Mouse (Mus musculus) telencephalon, adult 2 months (tissue): ENCODE measurements around the gene Mre11a.
A peak's percentile ranks its signal among the peaks of the same experiment; 100 is the strongest.

Experiments used
- DNase-seq: peaks from one replicate; pipeline ENCODE4 v3.0.0-alpha.2; 2011; ENCODE audit warnings: low read depth, low spot score

The Mre11a gene

DNA sequence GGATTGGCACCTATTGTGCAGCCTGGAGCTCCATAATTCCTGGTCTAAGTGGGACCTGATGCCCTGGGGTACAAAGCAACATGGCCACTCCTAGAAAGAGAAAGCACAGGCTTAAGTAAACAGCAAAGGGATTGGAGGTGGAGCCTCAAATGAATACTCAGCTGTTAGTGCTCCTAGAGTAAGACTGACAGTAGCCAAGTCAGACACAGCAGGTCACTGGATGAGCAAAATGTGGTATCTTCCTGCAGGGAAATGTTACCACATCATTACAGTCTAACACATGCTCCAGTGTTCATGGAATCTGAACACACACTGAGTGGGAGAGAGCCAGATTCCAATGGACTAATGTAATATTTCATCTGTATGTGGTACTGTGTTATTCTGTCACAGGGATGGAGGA is 36.9 kb downstream of the Mre11a start:
- DNase-seq, result no peak

DNA sequence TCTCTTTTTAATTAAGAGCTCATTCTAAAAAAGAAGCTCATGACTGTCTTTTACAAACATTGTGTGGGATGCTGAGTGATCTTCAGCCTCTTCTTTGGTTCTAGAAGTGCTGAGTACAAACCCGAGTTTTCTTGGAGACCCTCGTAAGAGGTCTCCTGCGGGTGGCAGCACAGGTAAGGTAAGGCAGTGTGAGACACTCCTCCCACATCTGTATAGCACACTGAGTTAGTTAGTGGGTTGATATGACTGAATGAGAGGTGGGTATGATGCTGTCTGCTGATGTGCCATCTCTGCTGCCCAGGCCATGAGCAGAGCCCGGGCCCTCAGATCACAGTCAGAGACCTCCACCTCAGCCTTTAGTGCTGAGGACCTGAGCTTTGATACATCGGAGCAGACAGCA is 40.4 kb downstream of the Mre11a start:
- DNase-seq, result no peak

DNA sequence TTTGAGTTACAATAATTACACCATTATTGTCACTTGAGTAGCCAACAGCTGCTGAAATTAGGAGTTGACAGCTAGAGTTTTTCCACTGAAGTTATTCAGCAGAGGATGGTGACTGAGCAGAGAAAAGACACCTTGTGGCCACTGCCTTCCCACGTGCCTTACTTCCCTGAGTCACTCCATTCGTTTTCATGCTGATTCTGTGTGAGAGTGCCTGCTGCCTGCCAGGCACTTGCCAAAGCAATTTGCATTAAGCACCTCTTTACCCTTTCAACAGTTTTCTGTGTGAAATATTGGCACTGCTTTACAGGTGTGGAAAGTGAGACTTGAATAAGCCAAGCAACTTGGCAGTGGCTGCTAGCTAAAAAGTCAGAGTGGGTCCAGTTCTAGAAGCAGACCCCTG is 43.4 kb downstream of the Mre11a start:
- no peak for DNase-seq

DNA sequence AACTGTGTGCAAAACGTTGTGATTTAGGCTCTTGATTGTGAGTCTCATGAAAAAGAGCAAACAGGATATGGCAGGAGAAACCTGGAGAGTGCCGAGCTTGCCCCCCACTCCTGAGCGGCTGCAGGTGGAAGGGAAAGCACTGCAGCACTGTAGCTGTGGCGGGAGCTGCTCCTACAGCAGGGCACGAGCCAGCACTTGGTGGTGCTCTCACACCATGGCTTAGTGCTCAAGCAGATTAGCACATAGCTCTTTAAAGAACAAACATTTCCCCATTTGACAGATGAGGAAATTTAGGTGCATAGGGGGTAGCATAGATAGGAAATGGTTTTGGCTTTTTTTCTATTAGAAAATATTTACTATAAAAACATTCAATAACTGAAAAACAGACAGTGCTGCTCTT is 47.6 kb downstream of the Mre11a start:
- DNase-seq, result no peak

DNA sequence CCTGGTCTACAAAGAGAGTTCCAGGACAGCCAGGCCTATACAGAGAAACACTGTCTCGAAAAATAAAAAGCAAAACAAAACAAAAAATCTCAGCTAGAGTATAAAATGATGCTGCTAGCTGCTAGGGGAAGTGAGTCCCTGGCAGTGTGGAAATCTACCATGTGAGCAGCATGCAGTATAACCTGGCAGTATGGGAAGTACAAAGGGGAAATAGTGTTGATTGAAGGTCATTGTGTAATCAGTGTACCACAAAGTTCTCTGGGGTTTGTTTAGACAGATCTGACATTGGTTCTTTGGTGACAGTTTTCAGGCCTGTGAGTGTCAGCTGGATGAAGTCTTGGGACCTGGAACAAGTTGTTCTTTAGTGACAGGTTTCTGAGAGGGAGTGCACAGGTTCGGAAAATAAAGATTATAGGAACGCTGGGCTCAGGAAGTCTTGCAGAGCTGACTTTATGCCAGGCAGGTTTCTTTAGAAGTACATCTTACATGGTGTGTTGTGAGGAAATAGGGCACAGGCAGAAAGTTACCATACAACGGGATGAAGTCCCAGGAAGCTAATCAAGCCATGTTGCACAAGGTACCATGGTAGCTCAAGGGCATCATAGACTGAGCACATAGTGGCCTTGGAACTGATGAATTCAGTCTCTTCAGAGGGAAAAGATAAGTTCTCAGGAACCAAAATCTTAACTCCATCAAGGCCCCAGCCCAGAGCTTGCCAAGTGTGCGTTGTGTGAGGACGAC is 51.1 kb downstream of the Mre11a start:
- DNase-seq, result no peak

DNA sequence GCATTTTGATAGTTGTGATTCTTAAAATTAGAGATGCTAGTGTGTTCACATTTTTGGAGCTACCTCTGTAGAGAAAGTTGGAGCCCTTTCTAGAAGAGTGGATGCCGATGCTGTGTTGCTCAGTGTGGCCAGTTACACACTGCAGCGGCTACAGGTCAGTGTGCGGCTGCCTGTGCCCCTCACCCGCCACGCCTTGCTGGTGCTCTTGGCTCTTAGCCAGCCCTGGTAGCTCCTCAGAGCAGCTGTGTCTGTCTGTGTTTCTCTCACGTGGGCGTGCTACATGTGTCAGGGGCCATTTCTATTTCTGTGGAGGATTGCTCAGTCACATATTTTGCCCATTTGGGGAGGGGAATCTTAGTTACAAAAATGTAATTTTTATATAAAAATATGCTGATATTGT is 55.1 kb downstream of the Mre11a start:
- no peak for DNase-seq

DNA sequence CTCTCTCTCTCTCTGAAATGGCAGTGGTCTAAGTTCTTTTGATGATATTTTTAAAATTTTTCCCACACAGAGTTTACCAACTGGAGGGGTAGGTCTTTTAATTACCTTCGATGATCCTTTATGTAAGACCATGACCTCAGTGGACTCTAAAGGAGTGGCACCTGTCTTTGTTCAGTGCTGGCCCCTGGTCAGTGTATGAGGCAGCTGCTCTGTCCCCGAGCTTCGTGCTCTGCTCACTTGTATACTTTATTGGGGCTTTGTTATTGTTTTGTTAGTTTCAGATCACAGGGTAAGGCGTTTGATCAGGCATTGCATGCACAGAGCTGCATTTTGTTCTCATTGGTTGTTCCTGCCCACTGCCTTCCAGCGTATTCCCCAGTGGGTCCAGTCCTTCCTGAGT is 55.5 kb downstream of the Mre11a start:
- no peak for DNase-seq

DNA sequence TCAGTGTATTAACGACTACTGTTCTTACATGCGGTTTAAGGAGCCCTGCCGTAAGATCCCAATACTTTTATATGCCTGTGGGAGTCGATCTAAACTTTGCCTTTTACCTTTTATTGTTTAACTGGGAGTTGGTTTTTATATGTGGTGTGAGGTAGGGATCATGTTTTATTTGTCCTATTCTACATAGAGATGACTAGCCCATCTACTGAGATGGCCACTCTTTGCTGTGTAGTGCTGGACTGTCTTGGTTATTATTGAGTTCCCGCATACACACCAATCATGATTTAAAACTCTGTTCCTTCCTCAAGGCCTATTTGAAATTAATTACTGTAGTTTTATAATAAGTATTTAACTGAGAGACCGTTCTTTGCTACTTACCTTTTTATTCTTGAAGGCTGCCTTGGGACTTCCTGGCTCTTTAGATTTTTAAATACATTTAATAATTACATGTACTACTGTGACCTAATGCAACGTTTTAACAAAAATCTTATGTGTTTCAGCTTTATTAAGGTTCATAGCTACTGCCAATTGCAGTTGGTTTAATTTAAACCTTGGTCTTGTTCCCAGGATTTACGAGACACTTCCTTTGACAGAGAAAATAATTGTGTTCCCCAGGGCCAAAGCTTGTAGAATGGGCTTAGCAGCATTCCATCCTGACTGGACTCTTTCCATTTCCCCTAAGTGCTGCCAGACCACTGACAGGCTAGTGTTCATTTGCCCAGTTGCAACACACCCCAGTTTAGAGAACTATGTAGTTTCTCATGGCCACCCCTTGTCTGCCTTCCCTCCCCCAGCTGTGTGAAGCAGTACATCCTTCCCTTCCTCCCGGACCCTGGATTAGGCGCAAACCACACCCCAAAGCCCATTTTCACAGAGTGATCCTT is 57.7 kb downstream of the Mre11a start:
- DNase-seq, result no peak

DNA sequence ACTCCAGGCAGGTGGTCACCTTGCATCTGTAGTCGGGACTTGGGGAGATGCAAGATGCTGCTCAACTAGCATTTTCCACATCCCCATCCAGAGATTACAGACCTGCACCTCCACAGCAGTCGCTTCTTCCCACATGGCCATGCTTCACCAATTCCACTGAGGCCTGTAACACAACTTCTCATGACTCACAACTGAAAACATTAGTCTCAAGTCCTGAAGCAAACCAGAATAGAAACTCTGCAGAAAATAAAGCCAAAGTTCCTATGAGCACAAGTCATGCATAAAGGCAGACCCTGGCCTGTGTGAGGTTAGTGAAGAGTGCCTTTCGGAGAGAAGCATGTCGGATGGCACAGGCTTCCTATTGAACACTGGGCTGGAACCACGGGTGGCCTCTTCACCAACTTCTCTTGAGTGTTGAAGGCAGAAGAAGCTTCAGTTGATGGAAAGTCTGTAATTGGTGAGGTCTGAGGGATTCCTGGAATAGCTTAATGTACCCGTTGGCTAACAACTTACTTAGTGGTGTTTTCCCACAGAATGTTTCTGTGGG is 58.9 kb downstream of the Mre11a start:
- no peak for DNase-seq

DNA sequence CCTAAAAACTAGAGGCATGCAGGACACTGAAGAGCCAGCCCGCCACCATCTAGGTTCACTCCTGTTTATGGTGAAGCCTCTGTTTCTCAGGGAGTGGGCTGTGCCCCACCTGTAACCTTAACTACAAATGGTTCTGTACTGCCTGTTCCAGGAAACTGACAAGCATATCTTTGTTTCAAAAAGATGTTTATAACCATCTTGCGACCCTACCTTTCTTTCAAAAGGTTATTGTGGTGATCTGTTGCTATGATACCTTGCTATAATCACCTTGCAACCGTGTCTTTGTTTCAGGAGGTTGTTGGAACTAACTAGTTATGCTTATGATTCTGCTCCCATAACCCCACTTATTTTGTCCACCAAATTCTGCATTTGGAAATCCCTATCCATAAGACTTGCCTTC is 59.4 kb downstream of the Mre11a start:
- DNase-seq, result no peak

DNA sequence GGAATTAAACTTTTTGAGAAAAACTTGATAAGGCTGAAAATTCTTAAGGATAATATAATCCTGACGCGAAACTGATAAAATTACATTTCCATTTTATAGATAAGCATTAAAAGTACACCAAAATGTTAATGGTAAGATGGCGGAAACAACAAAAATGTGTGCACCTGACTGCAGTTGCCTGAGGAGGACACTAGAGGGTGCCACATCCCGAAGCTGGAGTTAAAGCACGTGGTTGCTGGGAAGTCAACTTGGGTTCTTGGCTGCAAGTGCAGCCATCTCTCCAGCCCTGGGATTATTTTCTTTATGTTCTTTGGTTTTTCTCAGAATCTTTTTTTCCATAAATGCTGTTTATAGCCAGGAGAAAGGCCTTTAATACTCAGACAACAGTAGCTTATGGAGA is 62.0 kb downstream of the Mre11a start:
- no peak for DNase-seq

DNA sequence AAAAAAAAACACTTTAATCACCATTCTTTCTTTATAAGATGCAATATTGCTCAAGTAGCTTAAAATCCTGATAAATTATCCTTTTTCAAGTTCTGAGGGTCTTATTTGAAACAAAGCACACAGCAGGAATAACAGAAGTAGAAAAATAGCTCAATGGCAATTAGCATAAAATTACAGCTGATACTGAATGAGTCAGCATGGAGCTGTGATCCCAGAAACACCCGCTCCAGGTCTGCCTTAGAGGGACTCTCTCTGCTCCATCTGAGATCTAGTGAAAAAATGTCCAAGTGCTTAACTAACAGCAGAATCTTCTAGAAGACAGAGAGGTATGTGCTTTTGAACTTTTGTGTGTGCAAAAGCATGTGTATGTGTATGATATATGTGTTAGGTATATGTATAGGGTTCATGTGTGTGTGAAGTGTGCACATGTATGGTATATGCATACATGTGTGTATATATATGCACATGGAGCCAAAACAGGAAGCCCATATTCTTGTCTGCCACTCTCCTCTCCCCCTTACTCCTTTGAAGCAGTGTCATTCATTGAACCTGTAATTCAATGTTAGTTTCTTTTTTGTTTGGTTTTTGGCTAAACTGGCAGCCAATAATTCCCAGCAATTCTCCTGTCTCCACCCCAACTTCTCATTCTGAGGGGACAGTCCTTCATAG is 63.9 kb downstream of the Mre11a start:
- DNase-seq, result no peak

DNA sequence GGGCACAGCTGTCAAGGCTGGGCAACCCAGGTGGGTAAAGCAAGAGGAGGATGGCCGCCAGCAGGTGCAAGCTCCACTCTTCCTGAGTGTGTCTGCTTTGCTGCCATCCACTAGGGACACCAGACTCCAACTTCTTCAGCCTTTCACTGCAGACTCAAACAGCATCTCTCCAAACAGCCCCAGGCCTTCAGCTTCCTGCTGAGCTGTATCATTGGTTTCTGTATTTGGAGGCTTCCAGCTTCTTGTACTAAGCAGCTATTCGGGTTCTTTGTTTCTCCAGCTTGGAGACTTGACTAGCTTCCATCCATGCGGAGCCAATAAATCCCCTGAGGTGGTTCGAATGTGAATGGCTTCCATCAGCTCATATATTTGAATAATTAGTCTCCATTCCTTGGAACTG is 70.1 kb downstream of the Mre11a start:
- DNase-seq, result no peak

DNA sequence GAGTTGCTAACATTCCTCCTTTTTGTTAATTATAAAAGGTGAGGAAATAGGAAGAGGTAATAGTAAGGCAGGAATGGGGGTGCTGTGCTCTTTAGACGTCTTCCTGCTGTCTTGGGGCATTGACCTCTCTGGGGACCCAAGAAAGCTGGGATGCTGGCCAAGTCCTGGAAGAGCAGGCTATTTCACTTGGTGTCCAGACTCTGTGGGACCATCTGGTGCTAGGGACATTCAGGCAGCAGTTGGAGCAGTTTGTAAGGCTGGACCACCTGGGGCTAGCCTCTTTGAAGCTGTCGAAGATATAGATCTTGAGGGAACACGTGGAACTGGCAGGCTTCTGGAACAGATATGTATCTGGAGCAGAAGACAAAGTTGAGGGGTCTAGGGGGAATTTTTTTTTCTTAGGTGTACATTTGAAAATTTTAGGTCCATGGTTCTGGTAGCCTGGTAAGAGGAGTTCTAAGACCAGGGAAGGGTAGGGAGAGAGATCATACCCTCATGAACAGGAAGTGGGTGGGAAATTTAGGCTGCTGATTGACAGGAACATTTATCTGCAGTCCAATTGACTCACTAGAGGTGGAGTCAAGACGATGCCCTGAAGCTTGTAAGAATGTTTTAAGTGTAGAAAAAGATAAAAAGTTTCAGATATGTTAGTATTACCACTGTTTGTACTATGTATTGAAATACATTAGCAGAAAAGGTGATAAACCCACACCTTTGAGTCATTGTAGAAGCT is 72.6 kb downstream of the Mre11a start:
- no peak for DNase-seq

DNA sequence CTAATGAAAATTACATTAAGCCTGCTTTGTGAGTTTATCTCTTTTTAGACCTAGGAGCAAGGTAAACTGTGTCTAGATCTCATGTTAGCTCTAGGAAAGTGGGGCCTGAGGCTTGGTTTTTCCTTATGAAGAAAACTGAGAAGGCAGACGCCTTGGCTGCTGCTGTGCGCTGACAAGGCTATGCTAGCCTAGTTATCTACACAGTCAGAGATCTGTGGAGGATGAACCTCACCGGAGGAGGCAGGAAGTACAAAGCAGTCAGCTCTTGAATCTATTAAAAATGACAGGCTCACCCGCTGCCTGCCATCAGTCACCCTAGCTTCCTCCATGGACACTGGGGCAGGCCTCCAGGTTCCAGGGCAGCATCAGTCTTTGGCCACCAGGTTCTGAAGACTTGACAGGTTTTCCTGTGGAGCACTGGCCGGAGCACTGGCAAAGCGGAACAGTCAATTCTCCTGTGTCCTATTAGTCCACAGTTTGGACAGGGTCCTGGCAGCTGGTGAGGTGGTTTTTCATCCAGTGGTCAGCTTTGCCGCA is 73.8 kb downstream of the Mre11a start:
- DNase-seq, result no peak

DNA sequence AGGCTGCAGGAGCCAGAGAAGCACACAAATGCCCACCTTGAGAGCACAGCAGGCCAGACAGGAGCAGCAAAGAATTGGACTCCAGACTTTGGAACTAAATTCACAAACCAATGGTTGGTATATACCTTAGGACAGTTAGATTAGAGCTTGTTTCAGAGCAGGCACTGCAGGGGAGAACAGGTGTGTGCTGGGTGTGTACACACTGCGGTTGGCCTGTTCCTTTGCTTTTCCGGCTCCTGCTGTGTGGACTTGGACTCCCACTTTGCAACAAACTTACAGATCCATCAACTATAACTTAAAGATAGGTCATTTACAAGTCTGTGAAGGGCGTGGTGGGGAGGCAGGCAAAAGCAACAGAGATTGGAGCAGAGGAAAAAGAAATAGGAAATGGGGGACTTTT is 74.3 kb downstream of the Mre11a start:
- no peak for DNase-seq

DNA sequence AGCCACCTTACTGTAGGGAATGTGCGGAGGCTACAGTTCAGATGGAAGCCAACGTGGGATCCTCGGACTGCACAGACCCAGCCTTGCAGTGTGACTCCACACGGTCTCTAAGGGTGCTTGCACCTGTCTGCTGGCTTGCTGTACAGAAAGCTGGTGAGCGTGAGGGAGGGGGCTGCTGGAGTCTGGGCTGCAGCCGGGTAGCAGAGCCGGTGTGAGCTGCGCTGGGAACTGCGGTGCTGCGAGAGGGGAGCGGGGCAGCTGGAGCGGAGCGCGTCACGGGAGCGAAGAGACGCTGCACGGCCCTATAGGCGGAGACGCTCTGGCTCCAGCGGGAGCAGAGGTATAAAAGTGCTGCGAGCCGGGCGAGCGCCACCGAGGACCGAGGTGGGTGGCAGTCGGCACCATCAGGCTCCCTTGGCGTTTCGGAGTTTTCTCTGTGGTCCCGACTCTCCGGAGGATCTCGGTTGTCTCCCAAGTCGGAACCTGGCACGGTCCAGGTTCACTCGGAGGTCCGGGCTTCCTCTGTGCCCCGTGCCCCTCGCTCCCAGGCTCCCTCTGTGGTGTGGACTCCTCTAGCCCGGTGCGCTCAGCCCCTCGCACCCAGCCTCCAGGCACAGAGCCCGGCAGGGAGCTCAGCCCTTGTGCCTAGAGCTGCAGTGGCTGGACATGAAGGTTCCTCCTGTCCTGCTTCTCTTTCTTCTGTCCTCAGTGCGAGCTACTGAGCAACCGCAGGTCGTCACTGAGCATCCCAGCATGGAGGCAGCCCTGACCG is 75.6 kb downstream of the Mre11a start, which contains the start of gene Gpr83:
Gene Gpr83, plus strand, starts transcription at position 343 of the 772 bp plus-strand sequence.
- DNase-seq, result peak; percentile 44

DNA sequence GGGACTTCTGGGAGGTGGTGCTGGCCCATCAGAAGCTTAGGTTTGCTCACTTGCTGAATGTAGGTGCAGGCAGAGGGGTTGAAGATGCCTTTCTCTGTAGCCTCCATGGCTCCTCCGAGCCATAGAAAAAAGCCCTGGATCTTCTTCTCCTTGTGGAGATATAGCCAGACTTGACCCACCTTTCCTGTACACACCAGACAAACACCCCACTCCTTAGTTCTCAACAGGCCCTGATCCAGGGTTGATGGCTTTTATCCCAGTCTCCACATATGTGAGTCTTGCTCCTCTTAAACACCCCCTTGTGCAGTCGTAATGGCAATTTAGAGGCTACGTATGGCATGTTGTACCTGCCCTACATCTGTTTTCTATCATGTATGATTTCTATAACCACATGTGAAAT is 78.7 kb downstream of the Mre11a start:
- no peak for DNase-seq

DNA sequence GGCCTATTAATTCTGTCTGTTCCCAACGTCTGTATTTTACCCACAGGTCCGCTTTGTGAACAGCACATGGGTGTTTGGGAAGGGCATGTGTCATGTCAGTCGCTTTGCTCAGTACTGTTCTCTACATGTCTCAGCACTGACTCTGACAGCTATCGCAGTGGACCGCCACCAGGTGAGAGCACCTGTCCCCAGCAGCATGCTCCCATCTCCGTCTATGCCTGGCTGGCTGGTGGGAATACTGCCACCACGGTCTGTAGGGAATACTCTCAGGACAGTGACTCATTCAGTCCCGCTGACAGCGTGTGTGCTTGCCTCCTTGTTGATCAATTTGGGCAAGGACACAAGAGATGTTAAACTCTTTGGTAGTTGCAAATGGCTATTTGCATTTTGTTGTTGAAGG is 80.3 kb downstream of the Mre11a start:
- no peak for DNase-seq

DNA sequence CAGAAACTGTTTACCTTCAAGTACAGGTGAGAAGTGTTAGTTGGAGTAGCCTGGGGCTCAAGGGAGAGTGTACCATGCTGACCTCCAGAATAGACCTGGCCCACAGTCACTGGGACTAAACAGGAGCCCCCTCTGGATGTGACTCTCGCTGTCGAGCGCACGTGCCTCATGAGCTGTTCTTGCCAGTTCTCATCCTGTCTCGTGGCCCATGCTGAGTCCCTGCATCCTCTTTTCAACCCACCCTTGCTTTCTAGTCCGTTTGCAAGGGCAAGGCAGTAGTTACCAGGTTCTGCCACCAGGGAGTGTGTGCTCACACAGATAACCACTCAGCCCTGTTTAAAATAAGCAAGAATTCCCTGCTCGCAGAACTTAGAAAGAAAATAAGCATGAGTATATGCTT is 82.5 kb downstream of the Mre11a start:
- DNase-seq, result peak; percentile 54
